Mouse (Mus musculus) frontal cortex, adult 2 months (tissue): ENCODE data around the gene Antxr1. TPM values are rescaled to one million over a fixed set of nuclear protein-coding genes. Genes with fewer than 3 reads are reported as not detected.
"Not testable (repeated sequence)": the region's sequence is repeated elsewhere in the genome, so short reads cannot be mapped to it uniquely, and the experiment has no call there.

Experiments
- DNase-seq, 2 experiments: peaks; one replicate each; pipeline ENCODE4 v3.0.0; 2022; ENCODE audit warnings: low spot score in 1 of 2; ENCODE audit errors: extremely low spot score in 1 of 2
- polyA plus RNA-seq: library from polyadenylated mRNA; depleted of rRNA; stranded (reverse); fragments of >200 nt; gene quantifications from 2 replicates; pipeline ENCODE4 v1.2.3, GENCODE M21; 2012; rRNA removed

The Antxr1 gene
- polyA plus RNA-seq, 1 experiment, result 11.3 TPM

- no peak for DNase-seq
Measured at GRCm38 (mm10) chr6:87112125-87112524, 223.5 kb downstream of the Antxr1 start.

DNA sequence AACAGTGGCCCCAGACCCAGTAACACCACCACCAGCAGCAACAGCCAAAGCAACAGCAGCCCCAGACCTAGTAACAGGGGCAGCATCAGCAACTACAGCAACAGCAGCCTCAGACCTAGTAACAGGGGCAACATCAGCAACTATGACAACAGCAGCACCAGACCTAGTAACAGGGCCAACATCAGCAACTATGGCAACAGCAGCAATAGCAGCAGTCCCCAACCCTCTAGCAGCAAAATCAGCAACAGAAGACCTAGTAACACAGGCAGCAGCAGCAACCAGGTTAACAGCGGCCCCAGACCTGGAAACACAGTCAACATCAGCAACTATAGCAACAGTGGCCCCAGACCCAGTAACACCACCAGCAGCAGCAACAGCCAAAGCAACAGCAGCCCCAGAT lies 224.1 kb downstream of the Antxr1 start:
- no peak for DNase-seq

DNA sequence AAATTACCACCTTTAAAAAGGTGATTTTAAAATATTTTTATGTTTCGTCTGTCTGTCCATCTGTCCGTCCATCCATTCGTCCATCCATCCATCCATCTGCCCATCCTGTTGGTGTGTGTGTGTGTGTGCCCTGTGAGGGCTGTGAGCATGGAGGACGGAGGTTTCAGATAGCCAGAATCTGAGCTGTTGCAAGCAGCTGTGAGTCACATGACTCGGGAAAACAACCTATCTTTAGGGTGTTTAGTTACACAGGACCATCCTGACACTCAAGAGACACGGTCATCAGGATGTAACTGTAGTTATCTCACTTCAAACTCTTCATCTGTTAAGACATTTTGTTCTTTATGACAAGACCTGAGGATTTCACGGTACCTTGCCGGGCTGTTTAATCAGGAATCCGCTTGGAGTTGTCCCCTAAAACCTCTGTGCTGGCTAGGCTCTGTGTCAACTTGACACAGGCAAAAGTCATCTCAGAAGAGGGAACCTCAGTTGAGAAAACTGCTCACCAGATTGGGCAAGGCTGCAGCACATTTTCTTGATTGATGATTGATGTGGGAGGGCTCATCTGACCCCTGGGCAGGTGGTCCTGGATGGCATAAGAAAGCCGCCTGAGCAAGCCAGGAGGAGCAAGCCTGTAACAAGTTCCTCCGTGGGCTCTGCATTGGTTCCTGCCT lies 231.4 kb downstream of the Antxr1 start, which contains the start of gene D6Ertd527e:
Gene D6Ertd527e, plus strand, starts transcription at position 624 of the 674 bp plus-strand sequence.
- no peak for DNase-seq

- no peak for DNase-seq
Measured at GRCm38 (mm10) chr6:87103314-87103713, 232.3 kb downstream of the Antxr1 start.

DNA sequence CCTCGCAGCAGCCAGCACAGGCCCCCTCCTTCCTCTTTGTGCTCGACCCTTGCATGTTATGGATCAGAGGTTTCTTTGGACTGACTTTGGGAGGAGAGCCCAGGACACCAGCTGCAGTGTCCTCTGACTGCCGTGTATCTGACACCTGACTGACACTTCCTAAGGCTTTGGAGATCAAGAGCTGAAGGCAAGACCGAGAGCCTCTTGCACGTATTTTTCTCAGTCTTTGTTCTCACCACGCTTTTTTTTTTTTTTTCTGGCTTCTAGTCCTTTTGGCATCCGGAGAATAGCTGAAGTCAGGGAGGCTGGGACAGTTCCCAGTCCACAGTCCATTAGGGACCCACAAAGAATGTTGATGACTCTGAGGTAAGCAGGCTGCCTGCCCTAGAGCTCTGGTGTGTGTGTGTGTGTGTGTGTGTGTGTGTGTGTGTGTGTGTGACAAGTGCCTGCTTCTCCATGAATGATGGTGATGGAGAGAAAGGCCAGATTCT lies 233.2 kb downstream of the Antxr1 start:
- DNase-seq, result no peak

DNA sequence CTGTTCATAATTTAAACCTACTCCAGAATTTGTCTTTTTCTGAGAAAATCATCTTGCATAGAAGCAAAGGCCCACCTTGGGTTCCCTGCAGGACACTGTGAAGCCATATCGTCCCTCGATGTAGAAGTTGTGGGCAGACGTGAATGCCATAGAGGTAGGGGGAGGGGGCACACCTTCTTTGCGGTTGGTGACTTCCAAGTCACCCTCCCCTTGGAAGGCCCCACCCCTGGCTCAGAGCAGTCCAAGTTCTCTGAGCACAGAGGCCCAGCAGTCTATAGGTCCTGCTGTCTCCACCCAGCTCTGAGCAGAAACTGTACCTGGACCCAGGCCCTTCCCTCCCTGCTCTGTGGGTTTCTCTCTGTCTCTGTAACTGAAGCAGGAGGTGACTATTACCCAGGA lies 233.7 kb downstream of the Antxr1 start:
- no peak for DNase-seq

- DNase-seq, result peak; percentile 83 to 96
Measured at GRCm38 (mm10) chr6:87101281-87101954, 234.2 kb downstream of the Antxr1 start.

DNA sequence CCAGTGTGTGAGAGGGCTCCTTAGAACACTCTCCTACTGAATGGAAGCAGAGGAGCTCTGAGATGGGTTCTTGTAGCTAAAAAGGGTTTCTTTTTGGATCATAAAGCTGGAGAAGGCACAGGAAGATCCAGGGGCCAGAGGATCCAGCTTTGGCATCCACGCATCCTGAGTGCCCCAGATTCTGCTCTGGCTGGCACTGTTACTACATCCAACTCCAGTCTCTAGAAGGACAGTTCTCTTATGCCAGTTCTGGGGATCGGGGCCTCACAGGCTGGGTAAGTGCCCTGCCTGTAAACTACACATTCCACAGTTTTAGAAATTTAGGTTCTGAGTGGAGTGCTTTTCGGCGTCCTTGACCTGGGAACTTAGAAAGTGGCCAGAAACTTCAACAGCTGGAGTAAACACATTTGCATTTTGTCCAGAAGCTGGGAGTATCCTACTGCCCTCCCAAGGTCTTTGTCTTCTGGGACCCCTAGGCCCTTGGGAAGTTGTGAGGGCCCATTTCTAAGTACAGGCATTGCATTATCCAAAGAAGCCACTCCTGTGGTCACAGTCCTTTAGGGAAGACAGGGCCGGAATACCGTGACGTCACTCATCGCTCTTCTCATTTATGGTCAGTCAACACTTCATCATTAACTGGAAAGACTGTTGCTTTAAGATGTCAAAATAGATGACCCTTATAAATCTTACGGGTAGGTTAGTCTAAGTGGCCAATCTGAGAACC lies 235.2 kb downstream of the Antxr1 start:
- no peak for DNase-seq

DNA sequence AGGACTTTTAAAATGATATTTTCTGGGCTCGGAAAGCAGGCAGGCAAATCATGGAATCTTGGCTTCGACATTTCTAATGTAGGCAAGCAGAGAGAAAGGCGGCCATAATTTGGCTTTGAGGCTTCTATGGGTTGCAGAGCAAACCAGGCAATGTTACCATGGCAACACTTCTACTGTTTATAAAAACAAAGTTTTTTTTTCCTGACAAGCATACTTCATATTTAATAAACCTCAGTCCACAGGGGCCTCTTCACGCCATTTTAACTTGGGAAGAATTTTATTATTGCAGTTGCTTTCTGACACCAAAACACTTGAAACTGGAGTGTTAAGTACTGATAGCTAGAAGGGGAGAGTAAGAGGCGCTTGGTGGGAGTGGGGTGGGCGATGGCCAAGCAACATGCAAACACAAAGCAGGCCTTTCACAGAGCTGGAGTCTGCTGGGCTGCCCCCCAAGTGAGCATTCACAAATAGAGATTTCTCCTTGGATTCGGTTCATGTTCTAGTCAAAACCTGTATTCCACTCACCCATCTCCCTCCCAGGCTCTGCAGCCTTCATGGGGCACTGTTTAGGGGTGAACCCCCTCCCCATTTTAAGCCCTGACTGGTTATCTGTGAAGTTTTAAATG lies 235.8 kb downstream of the Antxr1 start:
- peak in 1 of 2 experiments; percentile 24 for DNase-seq

DNA sequence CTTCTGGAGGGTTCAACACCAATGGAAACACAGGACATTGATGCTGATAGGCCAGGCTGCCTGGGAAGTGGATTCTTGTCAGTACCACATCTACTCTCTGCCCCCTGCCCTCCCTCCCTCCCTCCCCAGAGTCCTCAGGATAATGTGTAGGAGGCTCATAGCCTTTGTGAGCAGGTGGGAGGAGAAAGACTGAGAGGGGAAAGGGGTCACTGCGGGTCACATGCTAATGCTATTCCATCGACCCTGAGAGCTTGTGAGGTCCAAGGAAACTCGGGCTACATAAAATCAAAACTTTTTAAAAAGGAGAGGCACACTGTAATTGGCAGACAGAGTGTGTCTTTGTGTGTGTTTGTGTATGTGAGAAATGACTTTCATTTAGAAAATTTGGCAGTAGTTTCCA lies 236.4 kb downstream of the Antxr1 start:
- DNase-seq, result no peak

DNA sequence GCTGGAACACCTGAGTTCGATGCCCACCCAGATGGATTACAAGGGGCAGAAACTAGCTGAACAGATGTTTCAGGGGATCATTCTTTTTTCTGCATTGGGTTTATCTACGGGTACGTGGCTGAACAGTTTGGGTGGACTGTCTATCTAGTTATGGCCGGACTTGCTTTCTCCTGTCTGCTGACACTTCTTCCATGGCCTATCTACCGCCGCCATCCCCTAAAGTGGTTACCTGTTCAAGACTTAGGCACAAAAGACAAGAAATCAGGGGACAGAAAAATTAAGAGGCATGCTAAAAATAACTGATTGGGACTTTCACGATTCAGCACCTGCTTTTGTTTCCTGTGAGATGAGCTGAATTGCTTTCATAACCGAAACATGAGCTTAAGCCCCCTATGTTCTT lies 242.0 kb downstream of the Antxr1 start:
- not testable (repeated sequence) for DNase-seq

DNA sequence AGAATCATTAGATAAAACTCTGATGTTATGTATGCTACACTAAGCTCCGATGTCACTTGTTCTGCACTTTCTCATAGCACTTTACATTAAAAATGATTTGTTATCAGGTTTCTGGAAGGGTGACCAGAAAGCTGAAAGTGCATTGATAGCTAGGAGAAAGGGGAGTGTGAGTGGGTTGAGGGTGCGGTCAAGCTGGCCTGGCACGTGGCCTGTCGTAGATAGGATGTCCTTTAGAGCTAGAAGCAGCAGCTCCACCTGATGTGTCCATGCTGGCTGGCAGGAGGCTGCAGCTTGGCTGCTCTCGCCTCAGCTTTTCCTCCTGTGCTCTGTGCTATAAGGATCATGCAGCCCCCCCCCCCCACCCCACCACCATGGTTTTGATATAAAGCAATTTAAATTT lies 243.1 kb downstream of the Antxr1 start:
- no peak for DNase-seq

DNA sequence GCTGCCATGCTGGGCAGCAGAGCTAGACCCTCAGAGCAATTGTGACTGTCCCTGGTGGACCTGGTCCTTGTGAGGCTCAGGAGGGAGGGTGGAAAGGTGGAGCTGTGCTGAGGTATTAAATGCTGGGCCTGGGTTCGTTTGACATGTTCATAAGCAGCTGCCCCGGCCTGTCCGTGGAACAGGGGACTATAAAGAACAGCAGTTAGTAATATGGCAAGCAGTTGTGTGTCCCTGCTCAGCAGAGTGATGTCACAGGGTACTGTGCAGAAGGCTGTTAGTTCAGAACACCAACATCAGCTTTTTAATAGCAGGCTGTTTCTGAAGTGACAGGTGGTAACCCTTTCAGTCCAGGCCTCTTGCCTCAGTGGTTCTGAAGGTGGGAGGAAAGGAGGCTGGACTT lies 244.7 kb downstream of the Antxr1 start:
- no peak for DNase-seq

DNA sequence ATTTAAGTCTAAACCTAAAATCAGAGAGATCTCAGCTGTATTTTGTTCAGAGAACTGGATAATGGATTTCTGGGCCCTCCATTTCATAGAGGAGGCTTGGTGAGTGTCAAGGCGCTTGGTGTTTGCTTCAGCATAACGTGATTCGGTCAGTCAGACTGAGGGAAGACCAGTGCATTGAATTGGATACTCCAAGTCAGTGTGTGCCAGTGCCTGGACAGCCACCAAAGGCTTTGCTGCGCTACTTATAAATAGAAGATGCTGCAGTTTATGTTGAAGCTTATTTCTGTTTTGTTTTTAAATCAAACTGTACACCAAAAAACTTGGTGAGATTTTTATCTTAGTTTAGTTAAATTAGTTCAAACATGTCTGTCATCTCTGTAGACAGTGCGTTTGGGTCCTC lies 247.3 kb downstream of the Antxr1 start:
- no peak for DNase-seq

- DNase-seq, result no peak
Measured at GRCm38 (mm10) chr6:87085026-87085425, 250.6 kb downstream of the Antxr1 start.

Other genes with a start within 250 kb of the Antxr1 start
- gene D6Ertd527e, start 231.1 kb downstream of the Antxr1 start, polyA plus RNA-seq, result 0.21 and 0.28 TPM in 2 replicates
- 0.08 and 0.14 TPM in 2 replicates for gene Gkn1, start 15.1 kb upstream of the Antxr1 start, polyA plus RNA-seq
- gene Gkn2, start 37.5 kb upstream of the Antxr1 start, polyA plus RNA-seq, result not detected in 2 replicates
- gene Gkn3, start 53.1 kb upstream of the Antxr1 start, polyA plus RNA-seq, result 27.1 and 34.3 TPM in 2 replicates
- not detected in 2 replicates for gene Bmp10, start 93.2 kb upstream of the Antxr1 start, polyA plus RNA-seq
- gene Arhgap25, start 197.4 kb upstream of the Antxr1 start, polyA plus RNA-seq, result 3.4 and 3.5 TPM in 2 replicates